Mouse (Mus musculus) mouse trophoblast stem cell (cell line): ENCODE measurements around the gene Crlf1.

Source experiments
- in situ Hi-C, 2 experiments: fragments of 300-500 bp; cut with MseI, MboI; formaldehyde crosslinking; loops; 2 replicates in 1 of 2; 3 replicates in 1 of 2; pipeline ENCODE4 v1.15.1; 2025

Crlf1 gene

DNA sequence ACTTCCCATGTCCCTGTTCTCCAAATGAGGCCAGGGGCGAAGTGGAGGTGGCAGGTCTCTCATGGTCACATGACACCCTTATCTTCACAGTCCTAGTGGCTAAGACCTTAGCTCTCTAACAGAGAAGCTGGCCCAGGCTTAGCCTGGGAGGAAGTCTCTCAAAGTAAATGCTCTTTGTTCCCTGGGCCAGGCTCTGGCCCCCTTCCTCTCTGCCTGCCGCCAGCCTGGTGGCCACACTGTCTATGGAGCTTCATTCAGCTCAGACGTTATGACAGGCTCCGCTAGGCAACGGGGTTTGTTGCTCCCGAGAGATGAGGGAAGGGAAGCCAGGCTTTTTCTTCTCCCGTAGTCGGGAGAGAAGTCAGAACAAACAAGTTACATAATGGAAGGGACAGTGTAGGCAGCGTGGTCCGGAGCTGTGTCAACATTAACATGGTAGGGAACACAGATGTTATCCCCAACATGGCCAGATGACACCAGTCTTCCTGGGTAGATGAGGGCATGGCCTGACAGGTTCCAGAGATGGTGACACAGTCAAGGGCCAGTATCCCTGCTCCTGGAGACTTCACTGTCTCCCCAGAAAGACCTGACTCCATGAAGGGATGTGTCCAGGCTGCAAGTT is 23.6 kb upstream of the Crlf1 start:
- in situ Hi-C loops, result no loop called here

GRCm38 (mm10) chr8:70469938-70470337 is 23.0 kb upstream of the Crlf1 start:
- in situ Hi-C loops, result no loop called here

- in situ Hi-C loops, result no loop called here
These were observed 21.1 kb upstream of the Crlf1 start for GRCm38 (mm10) chr8:70471856-70472255.

DNA sequence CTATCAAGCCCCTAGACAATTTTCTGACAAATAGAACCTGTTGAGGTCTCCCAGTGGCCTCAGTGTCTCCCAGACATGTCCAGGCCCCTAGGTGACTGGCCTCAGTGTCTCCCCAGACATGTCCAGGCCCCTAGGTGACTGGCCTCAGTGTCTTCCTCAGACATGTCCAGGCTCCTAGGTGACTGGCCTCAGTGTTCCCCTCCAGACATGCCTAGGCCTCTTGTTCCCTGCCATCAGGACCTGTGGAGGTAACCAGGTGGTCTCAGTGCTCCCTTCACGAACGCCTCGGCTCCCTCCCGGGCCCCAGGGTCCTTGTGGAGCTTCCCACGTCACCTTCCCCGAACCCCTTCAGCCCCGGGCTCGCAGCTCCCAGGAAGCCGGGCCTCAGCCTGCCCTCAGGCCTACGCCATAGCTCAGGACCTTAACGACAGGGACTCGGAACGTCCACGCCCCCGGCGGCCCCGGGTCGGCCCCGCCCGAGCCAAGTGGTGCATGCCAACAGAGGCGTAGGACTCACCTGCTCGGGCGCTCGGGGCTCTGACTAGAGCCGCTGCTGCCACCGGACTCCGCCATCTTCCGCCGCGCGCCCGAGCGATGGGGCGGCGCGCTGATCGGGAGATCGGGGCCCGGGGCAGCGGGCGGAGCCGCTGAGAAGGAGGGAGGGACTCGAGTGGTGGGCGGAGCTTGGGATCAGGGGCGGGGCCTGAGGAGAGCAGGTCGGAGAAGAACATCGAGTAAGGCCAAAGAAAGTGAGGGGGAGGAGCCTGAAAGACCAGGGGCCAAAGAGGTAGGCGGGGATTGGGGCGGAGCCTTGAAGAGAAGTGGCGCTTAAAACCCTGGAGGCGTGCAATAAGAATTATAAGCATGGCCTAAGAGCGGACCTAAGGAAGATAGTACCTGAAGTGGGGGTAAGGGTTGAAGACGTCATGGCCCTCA is 16.4 kb upstream of the Crlf1 start, which contains the start of gene Klhl26:
Gene Klhl26 (minus strand): TSS at position 636 of the 936 bp plus-strand sequence.
- in situ Hi-C loops, result no loop called here

DNA sequence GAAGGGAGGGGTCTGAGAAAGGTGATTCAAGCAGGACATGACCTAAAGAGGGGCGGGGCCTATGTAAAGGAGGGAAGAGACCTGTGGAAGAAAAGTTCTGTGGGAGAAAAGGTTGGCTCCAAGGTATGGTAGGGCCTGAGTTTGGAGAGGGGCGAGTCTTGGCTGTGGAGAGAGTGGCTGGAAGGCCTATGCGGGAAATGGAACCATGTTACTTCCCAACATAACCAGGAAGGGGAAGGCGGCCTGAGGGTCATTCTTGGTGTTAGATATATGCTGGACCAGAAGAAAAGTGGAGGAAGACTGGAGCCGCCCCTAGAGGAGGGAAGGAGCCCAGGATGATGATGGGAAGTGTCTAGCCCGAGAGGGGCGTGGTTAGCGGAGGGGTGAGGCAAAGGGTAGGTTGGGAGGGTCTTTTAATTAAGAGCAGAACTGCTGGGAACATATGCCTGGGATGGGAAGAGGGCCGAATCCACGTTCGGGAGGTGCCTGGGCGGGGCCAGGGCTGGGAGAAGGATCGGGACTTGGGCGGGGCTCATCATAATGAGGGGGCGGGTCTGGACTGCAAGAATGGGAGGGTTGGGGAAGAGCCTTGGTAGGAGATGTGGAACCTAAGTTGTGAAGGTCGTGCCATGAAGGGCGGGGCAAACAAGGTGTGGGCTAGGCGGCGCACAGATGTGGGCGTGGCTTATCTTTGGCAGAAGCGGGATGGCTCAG is 15.5 kb upstream of the Crlf1 start:
- in situ Hi-C loops, result no loop called here

DNA sequence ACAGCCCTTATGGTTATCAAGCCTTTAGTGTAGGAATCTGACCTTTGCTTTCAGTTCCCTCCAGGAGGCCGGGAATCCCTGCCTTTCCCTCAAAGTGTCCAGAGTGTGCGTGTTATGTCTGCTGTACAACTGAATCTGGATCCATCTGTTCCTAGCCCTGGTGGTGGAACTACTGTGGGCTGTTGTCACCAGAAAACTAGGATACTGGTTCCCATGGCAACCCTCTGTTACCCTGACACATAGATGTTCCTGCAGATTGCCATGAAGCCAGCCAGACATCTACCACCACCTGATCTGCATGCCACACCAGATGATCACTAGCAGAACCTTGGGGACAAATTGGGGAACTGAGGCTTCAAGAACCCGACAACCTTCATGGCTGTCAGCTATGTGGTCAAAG is 11.1 kb upstream of the Crlf1 start:
- in situ Hi-C loops, result no loop called here

DNA sequence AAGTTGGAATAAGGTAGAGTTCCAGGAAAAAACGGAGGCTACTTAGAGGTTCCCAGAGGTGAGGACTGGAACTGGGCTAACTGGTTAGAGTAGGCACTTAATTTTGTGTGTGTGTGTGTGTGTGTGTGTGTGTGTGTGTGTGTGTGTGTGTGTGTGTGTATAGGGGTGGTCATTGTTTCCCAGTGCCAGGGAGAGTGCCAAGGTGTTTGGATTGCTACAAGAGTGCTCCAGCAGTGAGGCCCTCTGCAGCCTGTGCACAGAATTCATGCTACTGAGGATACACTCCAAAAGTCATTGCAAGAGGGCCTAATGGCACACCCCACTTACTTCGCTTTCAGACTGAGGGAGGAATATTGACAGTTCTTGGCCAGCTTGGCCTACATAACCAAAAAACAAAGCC is 10.0 kb upstream of the Crlf1 start:
- in situ Hi-C loops, result no loop called here

GRCm38 (mm10) chr8:70486191-70486681 is 6.7 kb upstream of the Crlf1 start:
- in situ Hi-C loops, result no loop called here

DNA sequence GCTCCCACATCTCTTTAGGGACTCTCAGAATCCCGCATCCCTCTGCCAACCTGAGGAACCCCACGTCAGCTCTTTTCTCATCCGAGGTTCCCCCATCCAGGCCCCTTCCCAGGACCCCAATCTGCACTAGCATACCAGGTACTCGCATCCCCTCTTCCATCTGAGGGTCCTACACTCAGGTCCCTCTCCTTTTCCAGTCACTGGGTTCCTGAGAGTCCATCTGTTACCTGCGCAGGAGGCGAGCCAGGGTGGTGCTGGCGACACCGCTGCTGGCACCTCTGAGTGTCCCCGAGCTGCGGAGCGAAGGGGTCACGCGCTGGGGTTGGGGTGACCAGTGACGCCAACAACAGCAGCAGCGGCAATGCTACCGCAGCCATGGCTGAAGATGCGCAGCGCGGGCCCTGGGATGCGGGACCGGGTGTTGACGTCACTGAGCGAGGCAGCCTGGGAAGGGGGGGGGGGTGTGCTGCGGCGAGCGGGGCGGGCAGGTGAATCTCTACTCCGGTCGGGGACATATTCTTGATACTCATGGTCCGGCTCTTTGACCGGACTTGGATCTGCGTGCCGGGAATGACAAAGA is 5.9 kb upstream of the Crlf1 start, which contains the start of gene Tmem59l:
Gene Tmem59l (minus strand): TSS at position 418 of the 580 bp plus-strand sequence.
- in situ Hi-C loops, result no loop called here

DNA sequence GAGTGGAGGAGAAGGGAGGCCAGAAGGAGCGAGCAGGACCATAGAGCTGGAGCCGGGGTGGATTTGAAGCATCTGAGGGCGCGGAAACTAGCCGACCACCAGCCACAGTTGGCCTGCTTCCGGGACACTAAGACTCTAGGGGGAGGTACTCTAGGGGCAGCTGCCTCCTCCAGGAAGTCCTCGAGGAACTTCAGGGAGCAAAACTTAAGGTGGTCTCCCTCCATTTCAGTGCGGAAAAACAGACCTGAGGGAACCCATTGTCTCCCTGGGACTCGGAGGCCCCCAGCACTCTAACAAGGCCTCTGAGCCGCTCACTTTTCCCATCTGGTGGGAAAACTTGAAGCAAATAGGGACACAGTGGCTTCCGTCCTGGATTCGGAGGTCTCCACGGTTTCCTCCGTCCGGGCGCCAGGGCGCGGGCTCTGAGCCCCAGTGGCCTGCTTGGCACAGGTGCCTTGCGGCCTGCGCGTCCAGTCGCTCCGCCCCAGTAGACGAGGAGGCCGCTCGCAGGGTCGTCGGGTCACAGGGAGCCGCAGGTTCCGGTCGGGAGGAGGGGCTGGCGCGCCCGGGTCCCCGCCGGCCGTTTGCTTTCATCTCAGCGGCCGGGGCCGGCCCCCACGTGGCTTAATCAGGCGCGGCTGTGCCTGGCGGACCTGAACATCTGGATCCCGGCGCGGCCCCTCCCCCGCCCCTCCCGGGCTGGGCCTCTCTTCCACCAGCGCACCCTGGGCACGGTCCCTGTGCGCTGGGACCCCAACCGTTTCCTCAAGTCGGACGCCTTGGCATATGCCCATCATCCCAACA is 4.8 kb upstream of the Crlf1 start:
- in situ Hi-C loops, result no loop called here

- in situ Hi-C loops, result no loop called here
These were observed 4.0 kb upstream of the Crlf1 start for GRCm38 (mm10) chr8:70488931-70489470.

DNA sequence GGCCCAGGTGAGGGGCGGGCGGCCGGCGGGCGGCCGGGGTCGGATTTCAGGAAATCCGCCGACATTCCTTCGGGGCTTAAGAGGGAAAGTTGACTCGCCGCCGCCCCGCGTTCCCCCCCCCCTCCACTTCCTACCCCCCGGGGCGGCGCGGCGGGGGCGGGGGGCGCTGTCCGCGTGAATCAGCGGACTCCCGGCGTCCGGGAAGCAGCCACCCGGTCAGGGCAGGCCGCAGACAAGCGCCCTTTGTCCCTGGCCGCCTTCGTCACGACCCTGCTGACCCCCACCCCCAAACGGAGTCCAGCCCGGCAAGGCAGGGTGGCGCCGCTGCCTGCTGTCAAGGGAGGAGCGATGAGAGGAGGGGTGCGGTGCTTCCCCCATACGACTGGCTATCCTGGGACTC is 3.4 kb upstream of the Crlf1 start:
- in situ Hi-C loops, result no loop called here

- in situ Hi-C loops, result no loop called here
These were observed 2.7 kb upstream of the Crlf1 start for GRCm38 (mm10) chr8:70490061-70490879.

- in situ Hi-C loops, result no loop called here
These were observed 2.0 kb upstream of the Crlf1 start for GRCm38 (mm10) chr8:70490880-70491495.

DNA sequence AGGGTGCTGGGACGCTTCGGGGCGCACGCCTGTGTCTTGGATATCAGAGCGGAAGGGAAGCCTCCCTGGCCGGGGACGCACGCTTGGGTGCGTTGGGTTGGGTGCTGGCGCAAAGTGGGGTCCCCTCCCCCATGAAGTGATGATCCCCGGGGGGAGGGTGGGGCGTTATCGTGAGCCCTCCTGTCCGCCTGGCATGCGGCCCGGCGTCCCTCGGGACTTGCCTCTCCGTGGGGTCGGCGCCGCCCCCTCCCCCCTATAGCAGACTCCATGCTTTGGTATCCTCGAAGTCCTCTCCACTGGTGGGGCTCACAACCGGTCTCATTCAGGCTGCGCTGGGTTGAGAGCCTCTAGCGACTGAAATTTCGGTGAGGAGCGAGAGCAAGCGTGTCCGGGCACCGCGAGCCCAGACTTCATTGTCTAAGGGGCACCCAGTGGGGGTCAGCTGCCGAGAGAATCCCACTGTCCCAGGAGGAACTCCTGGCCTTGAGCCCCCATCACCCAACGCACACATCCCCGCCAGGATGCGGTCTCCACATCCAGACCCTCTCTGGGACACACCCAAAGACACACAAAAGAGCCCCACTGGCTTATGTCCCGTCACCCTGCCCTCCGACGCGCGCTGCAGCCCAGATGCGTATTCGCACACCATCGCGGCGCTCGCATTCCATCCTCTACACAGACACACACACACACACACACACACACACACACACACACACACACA is 896 bp downstream of the Crlf1 start:
- in situ Hi-C loops, result no loop called here

DNA sequence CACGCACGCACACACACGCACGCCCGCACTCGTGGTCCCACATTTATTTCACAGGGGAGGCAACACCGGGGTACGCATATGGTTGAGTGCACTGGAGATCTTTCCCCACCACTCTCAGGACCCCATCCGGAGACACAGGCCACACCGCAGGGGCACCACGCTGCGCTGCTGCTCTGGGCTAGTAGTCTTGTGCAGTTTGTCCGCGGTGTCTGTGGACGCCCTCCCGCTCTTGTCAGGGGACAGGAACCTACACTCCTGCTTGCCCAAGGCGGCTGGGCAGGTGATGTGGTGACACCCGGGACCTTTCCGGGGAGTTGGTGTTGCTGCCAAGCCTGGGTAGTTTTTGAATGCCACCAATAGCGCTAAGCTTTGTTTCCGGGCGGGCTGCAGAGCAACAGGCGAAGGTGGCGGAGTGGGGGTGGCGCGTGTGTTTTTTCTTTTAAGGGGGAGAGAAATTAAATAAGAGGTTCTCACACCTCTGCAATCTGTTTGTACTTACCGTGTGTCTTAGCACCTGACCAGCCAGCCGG is 1.5 kb downstream of the Crlf1 start:
- in situ Hi-C loops, result no loop called here

- in situ Hi-C loops, result no loop called here
These were observed 2.2 kb downstream of the Crlf1 start for GRCm38 (mm10) chr8:70495001-70495770.

GRCm38 (mm10) chr8:70495771-70496062 is 2.8 kb downstream of the Crlf1 start:
- in situ Hi-C loops, result no loop called here
